Mouse (Mus musculus) megakaryocyte, adult 5-6 weeks (primary cell): ENCODE data around the gene Mef2b. TPM values are rescaled to one million over a fixed set of nuclear protein-coding genes. Genes with fewer than 3 reads are reported as not detected.

Source experiments
- ATAC-seq: 2 replicates; pipeline ENCODE4 v1.8.0; 2016; ENCODE audit warnings: mild to moderate bottlenecking, inconsistent platforms; ENCODE audit not compliant: poor library complexity, severe bottlenecking
- total RNA-seq, 2 experiments: library from RNA; stranded (forward) in 1 of 2; stranded (reverse) in 1 of 2; fragments of 153-499, 151-499 nt in 1 of 2; fragments of 221-1000, 200-1000 nt in 1 of 2; gene quantifications; 2 replicates each; pipeline versions ENCODE4 v1.2.3 to v1.2.4; 2015 to 2017

The Mef2b gene
- total RNA-seq, 2 experiments from 2014 or later = not detected

GRCm38 (mm10) chr8:70173320-70173719 lies 33.8 kb downstream of the Mef2b start:
- no peak for ATAC-seq

GRCm38 (mm10) chr8:70174079-70174478 lies 34.6 kb downstream of the Mef2b start:
- ATAC-seq = no peak

GRCm38 (mm10) chr8:70178231-70178630 lies 38.7 kb downstream of the Mef2b start:
- no peak for ATAC-seq

- ATAC-seq = no peak
These were observed 39.6 kb downstream of the Mef2b start for GRCm38 (mm10) chr8:70179082-70179481.

- ATAC-seq = no peak
These were observed 41.8 kb downstream of the Mef2b start for GRCm38 (mm10) chr8:70181212-70181902.

- ATAC-seq = no peak
These were observed 42.4 kb downstream of the Mef2b start for GRCm38 (mm10) chr8:70181903-70182252.

GRCm38 (mm10) chr8:70183194-70183593 lies 43.7 kb downstream of the Mef2b start:
- no peak for ATAC-seq

- no peak for ATAC-seq
These were observed 49.2 kb downstream of the Mef2b start for GRCm38 (mm10) chr8:70188707-70189106.

- ATAC-seq = no peak
These were observed 53.7 kb downstream of the Mef2b start for GRCm38 (mm10) chr8:70193238-70193637.

GRCm38 (mm10) chr8:70194191-70194590 lies 54.7 kb downstream of the Mef2b start:
- no peak for ATAC-seq

- ATAC-seq = no peak
These were observed 56.3 kb downstream of the Mef2b start for GRCm38 (mm10) chr8:70195762-70196161.

- no peak for ATAC-seq
These were observed 58.1 kb downstream of the Mef2b start for GRCm38 (mm10) chr8:70197603-70198002.

- ATAC-seq = 0 out of 2 replicates have a peak, but pooled peaks have one; percentile 18
These were observed 60.7 kb downstream of the Mef2b start for GRCm38 (mm10) chr8:70200098-70200681.

- ATAC-seq = no peak
These were observed 61.9 kb downstream of the Mef2b start for GRCm38 (mm10) chr8:70201417-70201816.

- no peak for ATAC-seq
These were observed 63.6 kb downstream of the Mef2b start for GRCm38 (mm10) chr8:70203072-70203471.

GRCm38 (mm10) chr8:70204757-70205156 lies 65.2 kb downstream of the Mef2b start:
- ATAC-seq = no peak

- ATAC-seq = no peak
These were observed 68.6 kb downstream of the Mef2b start for GRCm38 (mm10) chr8:70208130-70208529.

- ATAC-seq = no peak
These were observed 71.0 kb downstream of the Mef2b start for GRCm38 (mm10) chr8:70210538-70210937.

GRCm38 (mm10) chr8:70211275-70211674 lies 71.8 kb downstream of the Mef2b start:
- no peak for ATAC-seq

- ATAC-seq = no peak
These were observed 72.2 kb downstream of the Mef2b start for GRCm38 (mm10) chr8:70211726-70212111.

- ATAC-seq = peak; percentile 86
These were observed 72.9 kb downstream of the Mef2b start, which contains the start of gene Slc25a42 for GRCm38 (mm10) chr8:70212112-70213055. Gene Slc25a42 (minus strand): TSS chr8:70212305.
